Mouse (Mus musculus): ENCODE results near the gene Cdk5r2. TPM values are rescaled to one million over a fixed set of nuclear protein-coding genes. Genes with fewer than 3 reads are reported as not detected.

The Cdk5r2 gene
- polyA plus RNA-seq, 2 experiments: 0.07 to 0.49 TPM

DNA sequence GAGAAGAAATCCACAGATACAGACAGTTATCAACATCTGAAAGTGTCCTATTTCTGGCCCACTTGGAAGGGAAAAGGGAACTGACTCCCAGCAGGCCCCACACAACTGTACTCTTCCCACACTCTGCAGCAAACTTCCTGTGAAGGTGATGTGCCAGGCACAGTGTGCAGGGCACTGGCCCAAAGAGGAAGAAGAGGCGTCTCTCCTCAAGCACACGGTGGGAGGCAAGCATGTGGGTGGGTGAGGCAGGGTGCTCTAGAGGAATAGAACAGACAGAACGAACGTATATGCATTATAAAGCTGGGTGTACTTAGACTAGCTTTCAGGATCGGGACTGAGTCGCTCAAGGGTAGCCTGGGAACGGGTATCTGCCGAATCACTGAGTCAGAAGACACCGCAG, 24.7 kb upstream of the Cdk5r2 start:
- TF ChIP-seq POLR2A (IDR thresholded peaks at IDR 0.05; ENCODE audit: borderline replicate concordance, extremely low read depth, insufficient read depth, insufficient read length): no peak
- 76% methylated on average over 9 of the region's 9 CpGs for WGBS
- DNase-seq (ENCODE audit: low spot score): no peak
- no peak overlapping the region for H3K4me2 ChIP-seq (replicated peaks; ENCODE audit: low read depth, low read length, severe bottlenecking)
- no peaks in the 10 kb centered on the region for H3K4me1 ChIP-seq (ENCODE audit: control insufficient read depth, insufficient read depth, low read length)
- H3K27ac ChIP-seq (replicated peaks; ENCODE audit: low read depth, low read length): no peak overlapping the region
- no peak for ATAC-seq (ENCODE audit: low FRiP score, low read depth)
- no peak overlapping the region for H3K4me3 ChIP-seq (replicated peaks; ENCODE audit: low read length)
- no peaks in the 10 kb centered on the region for H3K27me3 ChIP-seq (ENCODE audit: control insufficient read depth, insufficient read depth, low read length)
- no peaks in the 10 kb centered on the region for H3K9me3 ChIP-seq (ENCODE audit: control insufficient read depth, low read length)
- no peaks in the 10 kb centered on the region for H3K36me3 ChIP-seq (ENCODE audit: control insufficient read depth, insufficient read depth, low read length)
- no peak overlapping the region for H3K9ac ChIP-seq (ENCODE audit: low read depth, low read length, severe bottlenecking)

DNA sequence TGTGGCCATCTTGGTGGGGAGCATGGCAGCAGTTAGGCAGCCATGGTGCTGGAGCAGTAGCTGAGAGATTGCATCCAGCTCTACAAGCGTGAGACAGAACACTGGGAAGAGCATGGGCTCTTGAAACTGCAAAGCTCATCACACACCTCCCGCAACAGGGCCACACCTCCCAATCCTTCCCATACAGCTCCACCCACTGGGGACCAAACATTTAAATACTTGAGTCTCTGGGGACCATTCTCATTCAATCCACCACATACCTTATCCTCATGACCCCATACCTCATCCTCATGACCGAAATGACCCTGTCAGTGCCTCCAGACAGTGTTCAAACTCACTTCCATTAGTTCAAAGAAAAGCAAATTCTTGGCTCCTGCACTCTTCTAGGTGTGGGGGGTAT, 21.5 kb upstream of the Cdk5r2 start:
- Histone ChIP-seq H3K36me3 (ENCODE audit: control insufficient read depth, insufficient read depth, low read length) (no peaks in the 10 kb centered on the region), H3K4me2 (replicated peaks; ENCODE audit: low read depth, low read length, severe bottlenecking) (no peak overlapping the region), H3K27me3 (ENCODE audit: control insufficient read depth, insufficient read depth, low read length) (no peaks in the 10 kb centered on the region), H3K9ac (ENCODE audit: low read depth, low read length, severe bottlenecking) (no peak overlapping the region), H3K9me3 (ENCODE audit: control insufficient read depth, low read length) (no peaks in the 10 kb centered on the region), H3K27ac (replicated peaks; ENCODE audit: low read depth, low read length) (no peak overlapping the region), H3K4me1 (ENCODE audit: control insufficient read depth, insufficient read depth, low read length) (no peaks in the 10 kb centered on the region), H3K4me3 (replicated peaks; ENCODE audit: low read length) (no peak overlapping the region)
- TF ChIP-seq POLR2A (IDR thresholded peaks at IDR 0.05; ENCODE audit: borderline replicate concordance, extremely low read depth, insufficient read depth, insufficient read length): no peak
- no peak for ATAC-seq (ENCODE audit: low FRiP score, low read depth)
- 74% methylated on average over 3 of the region's 3 CpGs for WGBS
- no peak for DNase-seq (ENCODE audit: low spot score)

DNA sequence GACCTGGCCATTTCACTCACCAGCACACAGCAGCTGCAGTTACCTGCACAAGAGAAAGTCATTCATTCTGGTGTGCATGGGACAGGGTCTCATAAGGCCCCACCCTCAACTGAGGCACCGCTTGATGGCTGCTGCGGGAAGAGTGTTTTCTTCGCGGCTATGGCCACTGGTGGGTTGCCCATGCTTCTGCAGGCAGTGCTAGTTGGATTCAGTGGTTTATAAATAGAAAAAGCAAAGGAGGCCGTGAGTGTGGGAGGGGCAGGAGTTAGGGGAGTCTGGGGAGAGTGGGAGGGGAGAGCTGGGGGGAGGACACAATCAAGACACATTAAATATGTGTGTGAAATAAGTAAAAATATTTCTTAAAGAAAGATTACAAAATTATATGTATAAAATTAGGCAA, 11.6 kb upstream of the Cdk5r2 start:
- 81% methylated on average over 5 of the region's 5 CpGs for WGBS
- H3K4me1 ChIP-seq (ENCODE audit: control insufficient read depth, insufficient read depth, low read length): no peaks in the 10 kb centered on the region
- no peaks in the 10 kb centered on the region for H3K36me3 ChIP-seq (ENCODE audit: control insufficient read depth, insufficient read depth, low read length)

DNA sequence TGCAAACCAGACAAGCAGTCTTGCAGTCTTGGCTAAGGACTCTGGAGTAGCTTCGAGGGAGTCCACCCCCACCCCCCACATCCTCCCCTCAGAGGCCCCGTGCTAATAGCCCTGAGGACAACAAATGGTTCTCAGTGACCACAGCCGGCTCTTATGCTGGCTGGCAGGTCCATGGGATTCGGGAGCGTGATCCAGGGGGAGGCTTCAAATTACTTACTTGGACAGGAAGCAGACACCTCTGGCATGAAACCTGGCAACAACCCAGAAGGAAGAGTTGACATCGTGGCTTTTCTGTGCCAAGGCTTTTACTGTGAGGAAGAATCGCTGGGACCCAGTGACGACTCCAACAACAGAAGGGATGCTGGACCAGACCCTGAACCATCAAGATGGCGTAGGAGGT, 8.4 kb upstream of the Cdk5r2 start:
- no peaks in the 10 kb centered on the region for H3K4me1 ChIP-seq (ENCODE audit: control insufficient read depth, insufficient read depth, low read length)
- H3K9me3 ChIP-seq (ENCODE audit: control insufficient read depth, low read length): no peaks in the 10 kb centered on the region
- DNase-seq (ENCODE audit: low spot score) (no peak), ATAC-seq (ENCODE audit: low FRiP score, low read depth) (no peak)
- H3K36me3 ChIP-seq (ENCODE audit: control insufficient read depth, insufficient read depth, low read length): no peaks in the 10 kb centered on the region
- H3K27ac ChIP-seq (replicated peaks; ENCODE audit: low read depth, low read length): no peak overlapping the region
- H3K27me3 ChIP-seq (ENCODE audit: control insufficient read depth, insufficient read depth, low read length): peaks cover 15% of the 10 kb centered on the region
- H3K4me2 ChIP-seq (replicated peaks; ENCODE audit: low read depth, low read length, severe bottlenecking): no peak overlapping the region
- TF ChIP-seq POLR2A (IDR thresholded peaks at IDR 0.05; ENCODE audit: borderline replicate concordance, extremely low read depth, insufficient read depth, insufficient read length): no peak
- H3K9ac ChIP-seq (ENCODE audit: low read depth, low read length, severe bottlenecking): no peak overlapping the region
- H3K4me3 ChIP-seq (replicated peaks; ENCODE audit: low read length): no peak overlapping the region
- 31% methylated on average over 9 of the region's 9 CpGs for WGBS

More for the DNA sequence above, 11.6 kb upstream of the Cdk5r2 start:
- H3K27ac ChIP-seq (replicated peaks; ENCODE audit: low read depth, low read length): no peak overlapping the region
- H3K9me3 ChIP-seq (ENCODE audit: control insufficient read depth, low read length): no peaks in the 10 kb centered on the region
- ATAC-seq (ENCODE audit: low FRiP score, low read depth) (no peak), DNase-seq (ENCODE audit: low spot score) (no peak)
- H3K4me3 ChIP-seq (replicated peaks; ENCODE audit: low read length): no peak overlapping the region
- no peak for TF ChIP-seq POLR2A (IDR thresholded peaks at IDR 0.05; ENCODE audit: borderline replicate concordance, extremely low read depth, insufficient read depth, insufficient read length)
- no peaks in the 10 kb centered on the region for H3K27me3 ChIP-seq (ENCODE audit: control insufficient read depth, insufficient read depth, low read length)
- no peak overlapping the region for H3K9ac ChIP-seq (ENCODE audit: low read depth, low read length, severe bottlenecking)
- no peak overlapping the region for H3K4me2 ChIP-seq (replicated peaks; ENCODE audit: low read depth, low read length, severe bottlenecking)

DNA sequence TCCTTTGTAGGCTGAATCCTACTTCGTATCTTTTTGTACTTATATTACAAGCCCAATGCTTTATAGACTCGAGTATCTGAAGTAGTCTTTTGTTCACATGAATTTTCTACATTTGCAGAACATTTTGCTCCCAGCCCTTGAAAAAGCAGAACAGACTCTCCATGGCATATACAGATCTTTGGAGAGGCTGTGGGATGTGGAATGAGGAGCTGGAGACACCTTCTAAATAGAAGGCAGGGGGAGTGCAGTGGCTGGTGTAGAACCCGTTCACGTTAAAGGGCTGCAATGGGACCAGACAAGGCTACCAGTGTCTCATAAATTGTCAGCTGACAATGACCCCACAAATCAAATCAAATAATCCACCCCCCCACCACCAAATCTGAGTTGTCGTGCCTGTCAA, 5.8 kb upstream of the Cdk5r2 start:
- no peaks in the 10 kb centered on the region for H3K4me1 ChIP-seq (ENCODE audit: control insufficient read depth, insufficient read depth, low read length)
- no peaks in the 10 kb centered on the region for H3K9me3 ChIP-seq (ENCODE audit: control insufficient read depth, low read length)
- no peaks in the 10 kb centered on the region for H3K36me3 ChIP-seq (ENCODE audit: control insufficient read depth, insufficient read depth, low read length)
- H3K27ac ChIP-seq (replicated peaks; ENCODE audit: low read depth, low read length): no peak overlapping the region
- H3K4me2 ChIP-seq (replicated peaks; ENCODE audit: low read depth, low read length, severe bottlenecking): no peak overlapping the region
- H3K4me3 ChIP-seq (replicated peaks; ENCODE audit: low read length): no peak overlapping the region
- peaks cover 29% of the 10 kb centered on the region for H3K27me3 ChIP-seq (ENCODE audit: control insufficient read depth, insufficient read depth, low read length)
- DNase-seq (ENCODE audit: low spot score): no peak
- TF ChIP-seq POLR2A (IDR thresholded peaks at IDR 0.05; ENCODE audit: borderline replicate concordance, extremely low read depth, insufficient read depth, insufficient read length): no peak
- ATAC-seq (ENCODE audit: low FRiP score, low read depth): no peak
- no peak overlapping the region for H3K9ac ChIP-seq (ENCODE audit: low read depth, low read length, severe bottlenecking)
- 53% methylated on average over 5 of the region's 5 CpGs for WGBS

DNA sequence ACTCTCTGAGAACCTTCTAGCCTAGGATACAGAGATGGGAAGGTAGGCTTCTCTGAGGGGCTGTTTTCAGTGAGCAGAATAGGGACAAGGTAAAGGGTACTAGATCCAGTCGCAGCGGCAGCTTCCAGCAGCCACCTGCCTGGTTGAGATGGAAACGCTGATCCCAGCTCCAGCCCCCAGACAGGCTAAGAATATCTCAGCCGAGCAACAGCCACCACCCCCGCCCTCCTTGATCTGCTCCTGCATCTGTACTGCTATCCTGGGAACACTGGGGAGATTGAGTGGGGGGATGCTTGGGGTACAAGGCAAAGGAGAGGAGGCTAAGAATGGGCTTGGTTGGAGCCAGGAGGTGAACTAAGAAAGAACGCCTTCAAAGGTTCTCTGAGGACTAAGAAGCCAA, 4.5 kb upstream of the Cdk5r2 start:
- Histone ChIP-seq H3K4me3 (replicated peaks; ENCODE audit: low read length) (no peak overlapping the region), H3K27ac (replicated peaks; ENCODE audit: low read depth, low read length) (no peak overlapping the region), H3K36me3 (ENCODE audit: control insufficient read depth, insufficient read depth, low read length) (no peaks in the 10 kb centered on the region), H3K9ac (ENCODE audit: low read depth, low read length, severe bottlenecking) (no peak overlapping the region), H3K27me3 (ENCODE audit: control insufficient read depth, insufficient read depth, low read length) (peaks cover 34% of the 10 kb centered on the region), H3K9me3 (ENCODE audit: control insufficient read depth, low read length) (no peaks in the 10 kb centered on the region), H3K4me1 (ENCODE audit: control insufficient read depth, insufficient read depth, low read length) (peaks cover 4% of the 10 kb centered on the region; the same call in 1 of the 2 replicates), H3K4me2 (replicated peaks; ENCODE audit: low read depth, low read length, severe bottlenecking) (no peak overlapping the region)
- no peak for TF ChIP-seq POLR2A (IDR thresholded peaks at IDR 0.05; ENCODE audit: borderline replicate concordance, extremely low read depth, insufficient read depth, insufficient read length)
- ATAC-seq (ENCODE audit: low FRiP score, low read depth) (no peak), DNase-seq (ENCODE audit: low spot score) (no peak)
- 19% methylated on average over 6 of the region's 6 CpGs for WGBS
